Mouse (Mus musculus) hindbrain, embryonic 10.5 days (tissue): ENCODE data around the gene Mlip. TPM values are rescaled to one million over a fixed set of nuclear protein-coding genes. Genes with fewer than 3 reads are reported as not detected.

Experiments used
- DNase-seq: peaks from one replicate; pipeline ENCODE4 v3.0.0-alpha.2; 2017; ENCODE audit warnings: low spot score
- H3K27ac ChIP-seq: fragments of 300-500 bp; sonication (generic); 2 replicates; pipeline ENCODE4 v1.5.1; 2016; ENCODE audit warnings: mild to moderate bottlenecking, moderate library complexity
- H3K27me3 ChIP-seq: fragments of 300-500 bp; sonication (generic); 2 replicates; pipeline ENCODE4 v1.6.1; 2016; ENCODE audit warnings: mild to moderate bottlenecking; ENCODE audit not compliant: poor library complexity, insufficient read depth, severe bottlenecking
- H3K36me3 ChIP-seq: fragments of 300-500 bp; sonication (generic); 2 replicates; pipeline ENCODE4 v1.6.1; 2016; ENCODE audit warnings: mild to moderate bottlenecking, moderate library complexity
- H3K4me1 ChIP-seq: fragments of 300-500 bp; sonication (generic); replicated peaks from 2 replicates; pipeline ENCODE4 v1.6.1; 2016; ENCODE audit warnings: mild to moderate bottlenecking
- H3K4me3 ChIP-seq: fragments of 300-500 bp; sonication (generic); 2 replicates; pipeline ENCODE4 v1.5.1; 2016; ENCODE audit warnings: mild to moderate bottlenecking, moderate library complexity
- H3K9me3 ChIP-seq: fragments of 300-500 bp; sonication (generic); 2 replicates; pipeline ENCODE4 v1.6.1; 2016; ENCODE audit warnings: mild to moderate bottlenecking, moderate library complexity
- WGBS: fragments of 180-500 bp; shearing (Covaris S2); methylation state at CpG from one replicate; pipeline ENCODE4 v1.1.7; 2016; 5-methylcytosine and 5-hydroxymethylcytosine counted together
- polyA plus RNA-seq: library from polyadenylated mRNA; unstranded; fragments of >200 nt; fragmentation: Nextera tagmentation; extraction: Ambion mirVana; gene quantifications from 2 replicates; pipeline ENCODE4 v1.2.1, GENCODE M21; 2016

Gene Mlip
- polyA plus RNA-seq, 1 experiment from 2014 or later: 0.09 TPM

DNA sequence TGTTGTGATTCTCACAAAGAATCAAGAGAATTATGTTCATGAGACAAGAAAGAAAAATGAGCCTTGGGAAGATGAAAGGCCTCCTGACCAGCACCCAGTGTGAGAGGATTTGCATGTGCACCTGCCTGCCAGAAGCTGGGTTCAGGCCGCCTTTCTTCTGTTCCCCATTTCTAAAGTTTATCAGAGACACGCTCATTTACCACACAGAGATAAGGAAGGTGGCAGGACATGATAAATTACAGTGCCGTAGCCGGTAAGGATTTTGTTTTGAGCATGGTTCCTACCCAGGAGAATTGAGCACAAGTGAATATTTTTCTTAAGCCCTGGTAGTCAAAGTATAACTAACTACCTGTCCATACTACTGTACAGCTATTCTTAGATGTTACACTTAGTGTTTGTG is 93.7 kb downstream of the Mlip start:
- WGBS: 86% methylated on average over 4 of the region's 4 CpGs
- no peak overlapping the region for H3K4me3 ChIP-seq

DNA sequence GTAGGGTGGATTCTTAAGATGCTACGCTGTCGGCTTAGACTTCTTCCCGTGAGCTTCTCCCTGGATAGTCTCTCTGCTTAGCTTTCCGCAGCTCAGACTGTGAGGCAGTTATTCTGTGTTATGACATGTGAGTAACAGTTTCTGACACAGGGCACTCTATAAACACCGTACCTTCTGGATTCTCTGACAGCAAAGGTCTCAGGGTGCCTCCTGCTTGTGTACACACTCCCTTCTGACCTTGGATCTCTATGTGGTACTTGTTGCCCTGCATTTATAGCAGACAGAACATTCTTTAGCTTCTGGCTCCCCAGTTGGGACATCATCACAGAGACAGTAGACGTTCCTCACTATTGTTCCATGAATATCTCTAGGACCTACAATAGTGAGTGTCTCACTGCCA is 94.5 kb downstream of the Mlip start:
- no peak overlapping the region for H3K27ac ChIP-seq
- H3K4me3 ChIP-seq: no peak overlapping the region
- H3K36me3 ChIP-seq: no peaks in the 10 kb centered on the region
- no peak for DNase-seq
- WGBS: 84% methylated on average over 6 of the region's 6 CpGs
- no peaks in the 10 kb centered on the region for H3K4me1 ChIP-seq
- H3K9me3 ChIP-seq: no peaks in the 10 kb centered on the region
- no peaks in the 10 kb centered on the region for H3K27me3 ChIP-seq

More for the DNA sequence above, 93.7 kb downstream of the Mlip start:
- no peak for DNase-seq
- H3K27ac ChIP-seq: no peak overlapping the region
- H3K36me3 ChIP-seq: no peaks in the 10 kb centered on the region
- no peaks in the 10 kb centered on the region for H3K9me3 ChIP-seq
- H3K4me1 ChIP-seq: no peaks in the 10 kb centered on the region
- no peaks in the 10 kb centered on the region for H3K27me3 ChIP-seq

DNA sequence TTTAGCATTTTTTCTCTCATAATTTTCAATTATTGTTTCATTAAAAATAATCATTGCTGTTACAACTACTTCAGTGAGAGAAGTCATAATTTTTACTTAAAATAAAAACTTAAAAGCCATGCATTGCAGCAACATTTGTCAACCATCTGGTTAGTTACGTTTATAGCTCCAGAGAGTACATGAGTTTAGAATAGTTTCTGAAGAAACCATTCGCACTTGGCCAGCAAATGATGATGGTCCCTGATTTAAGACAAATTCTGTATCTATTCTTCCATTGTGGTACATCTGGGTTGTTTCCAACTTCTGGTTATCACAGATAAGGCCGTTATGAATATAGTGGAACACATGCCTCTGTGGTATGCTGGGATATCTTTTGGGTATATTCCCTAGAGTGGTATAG is 98.3 kb downstream of the Mlip start:
- no peak overlapping the region for H3K27ac ChIP-seq
- no peaks in the 10 kb centered on the region for H3K27me3 ChIP-seq
- H3K4me1 ChIP-seq: no peaks in the 10 kb centered on the region
- H3K36me3 ChIP-seq: no peaks in the 10 kb centered on the region
- no peak overlapping the region for H3K4me3 ChIP-seq
- H3K9me3 ChIP-seq: no peaks in the 10 kb centered on the region
- no peak for DNase-seq
- 94% methylated on average over 3 of the region's 3 CpGs for WGBS

- no peak overlapping the region for H3K27ac ChIP-seq
- H3K36me3 ChIP-seq: no peaks in the 10 kb centered on the region
- H3K9me3 ChIP-seq: no peaks in the 10 kb centered on the region
- no peaks in the 10 kb centered on the region for H3K27me3 ChIP-seq
- no peak for DNase-seq
- no peak overlapping the region for H3K4me3 ChIP-seq
- no peaks in the 10 kb centered on the region for H3K4me1 ChIP-seq
- WGBS: 96% methylated on average over 4 of the region's 4 CpGs
Measured at GRCm38 (mm10) chr9:77252761-77253160, 100.0 kb downstream of the Mlip start.

DNA sequence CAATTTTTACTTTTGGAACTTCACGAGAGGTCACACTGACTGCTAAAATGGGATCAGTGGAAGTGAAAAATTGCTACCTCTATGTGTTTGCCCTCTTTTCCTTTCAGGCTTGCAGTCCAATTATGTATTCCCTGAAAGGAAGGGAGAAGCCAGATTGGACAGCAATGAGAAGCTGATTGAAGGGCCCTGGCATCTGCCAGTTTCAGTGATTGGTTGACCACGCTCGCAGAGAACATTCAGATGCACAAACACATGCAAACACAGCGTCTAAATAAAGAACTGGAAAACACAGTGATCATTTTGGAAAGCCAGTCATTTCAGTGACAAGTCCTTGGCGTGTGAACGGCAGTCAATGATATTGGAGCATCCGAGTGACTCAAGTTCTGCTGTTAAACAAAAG is 100.6 kb downstream of the Mlip start:
- Histone ChIP-seq H3K36me3 (no peaks in the 10 kb centered on the region), H3K27ac (no peak overlapping the region), H3K4me1 (no peaks in the 10 kb centered on the region), H3K9me3 (no peaks in the 10 kb centered on the region), H3K4me3 (no peak overlapping the region), H3K27me3 (no peaks in the 10 kb centered on the region)
- no peak for DNase-seq
- 86% methylated on average over 7 of the region's 7 CpGs for WGBS

DNA sequence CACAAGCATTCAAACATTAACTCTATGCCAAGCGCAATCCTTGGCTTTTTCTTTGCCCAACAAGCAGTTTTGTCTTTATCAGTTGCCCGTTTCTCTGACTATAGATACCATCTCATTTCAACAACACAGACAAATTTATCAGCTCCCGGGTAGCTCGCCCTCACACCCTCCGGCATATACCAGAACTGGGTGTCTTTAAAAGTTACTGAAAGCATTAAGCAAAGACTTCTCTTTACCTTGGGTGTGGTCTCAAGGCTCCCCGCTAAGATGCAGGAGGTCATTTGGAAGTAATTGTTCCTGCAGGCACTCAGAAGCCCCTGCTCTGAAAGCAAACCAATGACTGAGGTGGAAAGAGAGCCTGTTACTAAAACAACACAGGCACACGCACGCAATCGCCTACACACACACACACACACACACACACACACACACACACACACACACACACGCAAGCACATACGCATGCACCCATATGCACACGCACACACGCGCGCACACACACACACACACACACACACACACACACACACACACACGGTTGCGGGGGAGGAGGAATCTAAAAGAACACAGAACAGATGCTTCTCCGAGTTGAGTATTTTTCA is 101.2 kb downstream of the Mlip start:
- H3K4me1 ChIP-seq: no peaks in the 10 kb centered on the region
- no peak for DNase-seq
- H3K4me3 ChIP-seq: no peak overlapping the region
- no peak overlapping the region for H3K27ac ChIP-seq
- H3K36me3 ChIP-seq: no peaks in the 10 kb centered on the region
- 86% methylated on average over 18 of the region's 18 CpGs for whole genome bisulfite sequencing
- H3K27me3 ChIP-seq: no peaks in the 10 kb centered on the region
- H3K9me3 ChIP-seq: no peaks in the 10 kb centered on the region

GRCm38 (mm10) chr9:77198250-77198649 is 154.5 kb downstream of the Mlip start:
- 79% methylated on average over 1 of the region's 1 CpGs for WGBS
- no peaks in the 10 kb centered on the region for H3K4me1 ChIP-seq
- H3K9me3 ChIP-seq: no peaks in the 10 kb centered on the region
- H3K27ac ChIP-seq: no peak overlapping the region
- DNase-seq: no peak
- no peak overlapping the region for H3K4me3 ChIP-seq
- no peaks in the 10 kb centered on the region for H3K36me3 ChIP-seq
- H3K27me3 ChIP-seq: no peaks in the 10 kb centered on the region

DNA sequence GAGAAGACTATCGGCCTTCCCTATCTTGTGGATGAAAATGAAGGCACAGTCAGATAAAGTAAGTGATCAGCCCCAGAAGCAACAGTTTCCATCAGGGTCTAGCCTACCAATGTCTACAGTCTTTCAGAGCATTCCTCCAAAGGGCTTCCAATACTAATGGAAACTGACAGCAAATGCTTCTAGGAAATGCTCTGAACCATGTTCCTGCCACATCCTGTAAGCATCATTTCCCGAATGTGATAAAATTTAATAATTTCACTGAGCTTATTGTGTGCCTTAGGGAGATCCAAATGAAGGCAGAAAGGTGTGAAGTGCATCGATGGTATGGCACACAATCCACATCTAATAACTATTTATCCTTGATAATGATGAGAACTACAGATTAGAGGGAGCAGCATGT is 173.3 kb downstream of the Mlip start:
- Histone ChIP-seq H3K9me3 (no peaks in the 10 kb centered on the region), H3K36me3 (no peaks in the 10 kb centered on the region), H3K4me1 (no peaks in the 10 kb centered on the region), H3K4me3 (no peak overlapping the region), H3K27me3 (no peaks in the 10 kb centered on the region), H3K27ac (no peak overlapping the region)
- 83% methylated on average over 3 of the region's 3 CpGs for WGBS
- no peak for DNase-seq

GRCm38 (mm10) chr9:77175870-77176269 is 176.9 kb downstream of the Mlip start:
- no peak for DNase-seq
- H3K27ac ChIP-seq: no peak overlapping the region
- no peaks in the 10 kb centered on the region for H3K27me3 ChIP-seq
- H3K9me3 ChIP-seq: no peaks in the 10 kb centered on the region
- H3K4me3 ChIP-seq: no peak overlapping the region
- no peaks in the 10 kb centered on the region for H3K36me3 ChIP-seq
- 82% methylated on average over 3 of the region's 3 CpGs for WGBS
- H3K4me1 ChIP-seq: no peaks in the 10 kb centered on the region

GRCm38 (mm10) chr9:77172044-77172443 is 180.7 kb downstream of the Mlip start:
- Histone ChIP-seq H3K4me1 (no peaks in the 10 kb centered on the region), H3K36me3 (no peaks in the 10 kb centered on the region), H3K27ac (no peak overlapping the region), H3K4me3 (no peak overlapping the region), H3K27me3 (no peaks in the 10 kb centered on the region), H3K9me3 (no peaks in the 10 kb centered on the region)
- WGBS: 72% methylated on average over 5 of the region's 5 CpGs
- no peak for DNase-seq

- WGBS: 90% methylated on average over 6 of the region's 6 CpGs
- no peak for DNase-seq
- no peak overlapping the region for H3K27ac ChIP-seq
- H3K36me3 ChIP-seq: no peaks in the 10 kb centered on the region
- no peaks in the 10 kb centered on the region for H3K27me3 ChIP-seq
- no peaks in the 10 kb centered on the region for H3K9me3 ChIP-seq
- H3K4me1 ChIP-seq: no peaks in the 10 kb centered on the region
- no peak overlapping the region for H3K4me3 ChIP-seq
Measured at GRCm38 (mm10) chr9:77165877-77166276, 186.9 kb downstream of the Mlip start.

DNA sequence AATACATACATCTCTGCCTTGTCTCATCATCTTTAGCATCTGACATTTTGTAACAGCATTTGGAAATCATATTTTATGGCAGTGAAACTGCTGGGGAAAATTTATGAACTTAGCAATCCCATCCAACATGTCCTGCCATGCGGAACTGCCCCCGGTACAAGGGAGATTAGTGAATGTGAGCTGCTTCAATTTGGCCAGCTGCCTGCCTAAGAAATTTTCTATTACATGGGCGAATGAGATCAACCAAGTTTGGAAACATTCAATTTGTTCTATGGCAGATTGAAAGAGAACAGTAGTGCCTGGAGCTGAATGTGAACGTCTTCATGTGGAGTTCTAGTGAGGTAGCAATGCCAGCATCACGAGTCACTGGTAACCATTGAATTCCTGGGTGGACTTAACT is 191.0 kb downstream of the Mlip start:
- 87% methylated on average over 5 of the region's 5 CpGs for WGBS
- Histone ChIP-seq H3K4me1 (no peaks in the 10 kb centered on the region), H3K27me3 (no peaks in the 10 kb centered on the region), H3K4me3 (no peak overlapping the region), H3K9me3 (no peaks in the 10 kb centered on the region), H3K36me3 (no peaks in the 10 kb centered on the region), H3K27ac (no peak overlapping the region)
- no peak for DNase-seq

GRCm38 (mm10) chr9:77160277-77160926 is 192.4 kb downstream of the Mlip start:
- no peak overlapping the region for H3K27ac ChIP-seq
- H3K4me1 ChIP-seq: no peaks in the 10 kb centered on the region
- H3K27me3 ChIP-seq: no peaks in the 10 kb centered on the region
- WGBS: 83% methylated on average over 4 of the region's 4 CpGs
- H3K9me3 ChIP-seq: no peaks in the 10 kb centered on the region
- H3K4me3 ChIP-seq: no peak overlapping the region
- no peaks in the 10 kb centered on the region for H3K36me3 ChIP-seq
- DNase-seq: no peak
